Mouse (Mus musculus): Measurements from ENCODE around the gene Rab25.

DNA sequence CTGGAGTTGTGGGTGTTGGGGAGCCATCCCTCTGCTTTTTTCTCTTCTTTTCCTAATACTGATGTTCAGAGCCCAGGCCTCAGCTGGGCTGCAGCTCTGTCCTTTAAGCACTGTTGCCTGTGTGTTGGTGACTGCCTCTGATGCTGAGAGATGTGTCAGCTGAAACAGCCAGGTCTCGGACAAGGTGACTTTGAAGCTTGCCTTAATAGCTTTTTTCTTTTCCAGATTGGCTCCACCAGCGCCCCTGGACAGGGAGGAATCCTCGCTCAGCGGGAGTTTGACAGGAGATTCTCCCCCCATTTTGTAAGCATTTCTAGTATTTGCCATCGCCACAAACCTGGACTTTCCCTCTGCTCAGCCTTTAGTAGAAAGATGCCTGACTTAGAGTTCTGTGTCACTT is 38.5 kb upstream of the Rab25 start:
- TF ChIP-seq CTCF (conservative IDR thresholded peaks at IDR 0.05; ENCODE audit: low read length) = no peak
- peak; percentile 47; the same call in 1 of the 2 replicates for TF ChIP-seq NANOG (IDR thresholded peaks at IDR 0.05; ENCODE audit: borderline replicate concordance, low read length)

Measured in E14TG2a.4 (cell line).